In the genomic region with DNA sequence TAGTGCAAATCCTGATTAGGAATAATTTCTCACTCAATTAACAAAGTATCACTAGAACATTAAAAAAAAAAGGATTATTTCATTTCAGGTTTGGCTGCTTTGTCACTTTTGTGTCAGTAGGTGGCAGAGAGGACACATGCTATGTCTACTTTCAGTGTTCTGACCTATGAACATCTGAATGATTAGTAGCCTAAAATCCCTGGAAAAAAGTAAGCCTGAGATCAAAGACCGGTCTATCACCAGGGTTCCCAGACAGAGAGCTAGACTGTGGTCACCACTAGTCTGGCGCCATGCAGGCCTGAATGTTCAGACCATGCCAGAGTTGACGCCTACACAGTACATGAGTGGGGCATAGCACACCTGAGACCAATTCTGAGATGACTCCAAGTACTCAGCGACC, we compare ENCODE assay signal across 9 mouse cellular contexts. TPM values are rescaled to one million over a fixed set of nuclear protein-coding genes. Genes with fewer than 3 reads are reported as not detected.
A peak's percentile ranks its signal among the peaks of the same experiment; 100 is the strongest.
DNase-seq lines count a peak whose midpoint lies in the region; ATAC-seq and TF ChIP-seq lines count a peak whose summit lies in the region.
"Had no signal": no experiment of that assay in that cellular context is flagged by ENCODE, and none has a peak within 500 bp of the region (broad histone marks: within the 10 kb centered on the region; RNA-seq: fewer than 3 reads in every experiment).

No protein-coding gene starts in this region.

- H3K27ac ChIP-seq in forebrain, postnatal 0 days (ENCODE audit: low read depth, low read length): no peak overlapping the region
- no peak overlapping the region for H3K27ac ChIP-seq in forebrain, embryonic 13.5 days
- H3K27ac ChIP-seq in lung, postnatal 0 days (ENCODE audit: low read length): no peak overlapping the region
- H3K27ac ChIP-seq in cortical plate, adult 2 months (ENCODE audit: insufficient read depth, low read length): no peak overlapping the region
- H3K27ac ChIP-seq: stomach, embryonic 15.5 days had no signal

- no peak for TF ChIP-seq POLR2A in cortical plate, adult 2 months (IDR thresholded peaks at IDR 0.05; ENCODE audit: extremely low read depth, insufficient read depth, low read length)

- TF ChIP-seq EP300 in lung, postnatal 0 days (IDR thresholded peaks at IDR 0.05): no peak

- ATAC-seq in forebrain, postnatal 0 days: no peak
- no peak for ATAC-seq in forebrain, embryonic 13.5 days
- ATAC-seq in lung, postnatal 0 days: no peak

- WGBS in forebrain, postnatal 0 days: 71% methylated on average over 4 of the region's 4 CpGs
- WGBS in forebrain, embryonic 13.5 days: 71% methylated on average over 4 of the region's 4 CpGs
- WGBS in lung, postnatal 0 days: 51% methylated on average over 4 of the region's 4 CpGs

- no peaks in the 10 kb centered on the region for H3K9me3 ChIP-seq in forebrain, postnatal 0 days (ENCODE audit: low read length)
- no peaks in the 10 kb centered on the region for H3K9me3 ChIP-seq in forebrain, embryonic 13.5 days (replicated peaks)
- H3K9me3 ChIP-seq in lung, postnatal 0 days (ENCODE audit: low read length): no peaks in the 10 kb centered on the region
- H3K9me3 ChIP-seq: stomach, embryonic 15.5 days had no signal

- no peak overlapping the region for H3K4me2 ChIP-seq in forebrain, postnatal 0 days (ENCODE audit: low read depth)
- no peak overlapping the region for H3K4me2 ChIP-seq in forebrain, embryonic 13.5 days
- no peak overlapping the region for H3K4me2 ChIP-seq in lung, postnatal 0 days (replicated peaks; ENCODE audit: low read depth, low read length)
- H3K4me2 ChIP-seq: stomach, embryonic 15.5 days had no signal

- no peak overlapping the region for H3K9ac ChIP-seq in forebrain, postnatal 0 days
- no peak overlapping the region for H3K9ac ChIP-seq in forebrain, embryonic 13.5 days
- H3K9ac ChIP-seq in lung, postnatal 0 days (replicated peaks; ENCODE audit: low read depth): no peak overlapping the region
- H3K9ac ChIP-seq: stomach, embryonic 15.5 days had no signal

- DNase-seq in forebrain, postnatal 0 days: peak; percentile 27
- peak; percentile 37 for DNase-seq in lung, postnatal 0 days (ENCODE audit: low spot score)
- DNase-seq in lung, adult 18-20 months: no peak
- peak; percentile 63 for DNase-seq in naive thymus-derived CD4-positive, alpha-beta T cell, adult 2 months (ENCODE audit: low read depth)
- no peak for DNase-seq in thymus, postnatal 36 days
- DNase-seq in layer of hippocampus, postnatal 36 days: no peak

- H3K4me3 ChIP-seq in forebrain, postnatal 0 days (ENCODE audit: low read depth, low read length): no peak overlapping the region
- no peak overlapping the region for H3K4me3 ChIP-seq in forebrain, embryonic 13.5 days
- no peak overlapping the region for H3K4me3 ChIP-seq in lung, postnatal 0 days (ENCODE audit: low read depth, low read length)
- no peak overlapping the region for H3K4me3 ChIP-seq in cortical plate, adult 2 months (ENCODE audit: insufficient read depth, low read length)
- H3K4me3 ChIP-seq: stomach, embryonic 15.5 days had no signal

- H3K27me3 ChIP-seq in forebrain, postnatal 0 days (ENCODE audit: insufficient read depth, low read length): no peaks in the 10 kb centered on the region
- H3K27me3 ChIP-seq in forebrain, embryonic 13.5 days: no peaks in the 10 kb centered on the region
- no peaks in the 10 kb centered on the region for H3K27me3 ChIP-seq in lung, postnatal 0 days (replicated peaks; ENCODE audit: insufficient read depth, low read length)
- H3K27me3 ChIP-seq: stomach, embryonic 15.5 days had no signal

- H3K36me3 ChIP-seq in forebrain, postnatal 0 days (ENCODE audit: insufficient read depth): no peaks in the 10 kb centered on the region
- no peaks in the 10 kb centered on the region for H3K36me3 ChIP-seq in forebrain, embryonic 13.5 days (ENCODE audit: poor library complexity, severe bottlenecking)
- no peaks in the 10 kb centered on the region for H3K36me3 ChIP-seq in lung, postnatal 0 days (ENCODE audit: insufficient read depth, low read length)
- H3K36me3 ChIP-seq: stomach, embryonic 15.5 days had no signal

- H3K4me1 ChIP-seq in forebrain, postnatal 0 days (ENCODE audit: insufficient read depth): no peaks in the 10 kb centered on the region
- H3K4me1 ChIP-seq in forebrain, embryonic 13.5 days: 0 out of 2 replicates have a peak, but pooled peaks cover 6% of the 10 kb centered on the region
- H3K4me1 ChIP-seq in lung, postnatal 0 days (ENCODE audit: insufficient read depth, low read depth, low read length): no peaks in the 10 kb centered on the region
- H3K4me1 ChIP-seq in cortical plate, adult 2 months (ENCODE audit: control insufficient read depth, insufficient read depth, low read length): no peaks in the 10 kb centered on the region
- H3K4me1 ChIP-seq: stomach, embryonic 15.5 days had no signal

- TF ChIP-seq CTCF in forebrain, postnatal 0 days (IDR thresholded peaks at IDR 0.05; ENCODE audit: low read depth): peak; percentile 65
- peak; percentile 75 for TF ChIP-seq CTCF in lung, postnatal 0 days (IDR thresholded peaks at IDR 0.05)
- peak; percentile 37; the same call in 1 of the 2 replicates for TF ChIP-seq CTCF in cortical plate, adult 2 months (IDR thresholded peaks at IDR 0.05; ENCODE audit: extremely low read depth, insufficient read depth, low read length)

RNA-seq across cellular contexts. Expression of a gene that starts 30.6 kb away (rescaled TPM):
- total RNA-seq in forebrain, postnatal 0 days (2014; rRNA removed): 38.9 and 54.2 TPM in 2 replicates
- polyA plus RNA-seq in forebrain, postnatal 0 days (2015; fragmentation: Nextera tagmentation; extraction: Ambion mirVana): 30.0 and 50.6 TPM in 2 replicates
- 59.8 and 65.8 TPM in 2 replicates for polyA plus RNA-seq in forebrain, embryonic 13.5 days (2015; fragmentation: Nextera tagmentation; extraction: Ambion mirVana)
- polyA plus RNA-seq in lung, postnatal 0 days (2015; fragmentation: Nextera tagmentation; extraction: Ambion mirVana): 28.0 and 30.1 TPM in 2 replicates
- 25.8 and 25.9 TPM in 2 replicates for polyA plus RNA-seq in cortical plate, adult 2 months (2012; rRNA removed)
- total RNA-seq in layer of hippocampus, postnatal 36 days (2021): 10 to 100 TPM; 53.4 to 56.9 TPM

Comparison
In these comparisons a context has a peak if more than half of its experiments do, and no peak if none do; other contexts are left out.
1. DNase-seq: peak in forebrain, postnatal 0 days (single experiment), lung, postnatal 0 days (single experiment) and naive thymus-derived CD4-positive, alpha-beta T cell, adult 2 months (single experiment); none in lung, adult 18-20 months (0 of 2), thymus, postnatal 36 days (0 of 2) and layer of hippocampus, postnatal 36 days (0 of 2).
2. Peak in every context shown above with its lines, with median percentiles within 50 percentile points of each other: CTCF ChIP-seq.